Mouse (Mus musculus) lung, postnatal 0 days (tissue): ENCODE measurements around the gene Glis2. TPM values are rescaled to one million over a fixed set of nuclear protein-coding genes. Genes with fewer than 3 reads are reported as not detected.

ENCODE experiments used
- ATAC-seq: fragments of 200-750 bp; cut with Nextera tagmentation; 2 replicates; pipeline ENCODE4 v1.8.0; 2017; ENCODE audit warnings: moderate library complexity
- DNase-seq: peaks from one replicate; pipeline ENCODE4 v3.0.0-alpha.2; 2016; ENCODE audit warnings: low spot score
- H3K27ac ChIP-seq: fragments of 300-500 bp; sonication (generic); 2 replicates; pipeline ENCODE4 v1.5.1; 2014; ENCODE audit warnings: antibody characterized with exemption, mild to moderate bottlenecking, low read length, mixed read lengths
- H3K27me3 ChIP-seq: fragments of 300-500 bp; sonication (generic); replicated peaks from 2 replicates; pipeline ENCODE4 v1.6.1; 2014; ENCODE audit warnings: low read length, mixed read lengths; ENCODE audit not compliant: insufficient read depth
- H3K36me3 ChIP-seq: fragments of 300-500 bp; sonication (generic); 2 replicates; pipeline ENCODE4 v1.6.1; 2014; ENCODE audit warnings: low read length, mixed read lengths; ENCODE audit not compliant: insufficient read depth
- H3K4me1 ChIP-seq: fragments of 300-500 bp; sonication (generic); 2 replicates; pipeline ENCODE4 v1.6.1; 2014; ENCODE audit warnings: antibody characterized with exemption, low read depth, low read length, mixed read lengths; ENCODE audit not compliant: insufficient read depth
- H3K4me2 ChIP-seq: fragments of 300-500 bp; sonication (generic); replicated peaks from 2 replicates; pipeline ENCODE4 v1.6.1; 2014; ENCODE audit warnings: low read depth, mild to moderate bottlenecking, low read length, moderate library complexity, mixed read lengths
- H3K4me3 ChIP-seq: fragments of 300-500 bp; sonication (generic); 2 replicates; pipeline ENCODE4 v1.5.1; 2014; ENCODE audit warnings: low read depth, low read length
- H3K9ac ChIP-seq: fragments of 300-500 bp; sonication (generic); replicated peaks from 2 replicates; pipeline ENCODE4 v1.6.1; 2014; ENCODE audit warnings: low read depth, mild to moderate bottlenecking
- H3K9me3 ChIP-seq: fragments of 300-500 bp; sonication (generic); 2 replicates; pipeline ENCODE4 v1.6.1; 2016; ENCODE audit warnings: low read length, mixed read lengths
- CTCF ChIP-seq: IDR thresholded peaks from 2 replicates; pipeline ENCODE4 v1.5.1; 2016; ENCODE audit warnings: antibody characterized with exemption, mild to moderate bottlenecking
- EP300 ChIP-seq: IDR thresholded peaks from 2 replicates; pipeline ENCODE4 v1.6.1; 2016; ENCODE audit warnings: antibody characterized with exemption, mild to moderate bottlenecking, control low read depth
- WGBS: fragments of 180-500 bp; shearing (Covaris S2); extraction: QIAGEN DNeasy Blood & Tissue Kit; methylation state at CpG from one replicate; pipeline ENCODE4 v1.1.7; 2014; 5-methylcytosine and 5-hydroxymethylcytosine counted together
- polyA plus RNA-seq: library from polyadenylated mRNA; unstranded; fragments of >200 nt; fragmentation: Nextera tagmentation; extraction: Ambion mirVana; gene quantifications from 2 replicates; pipeline ENCODE4 v1.2.1, GENCODE M21; 2015

The Glis2 gene
- polyA plus RNA-seq, 1 experiment from 2014 or later = 20.7 TPM

GRCm38 (mm10) chr16:4627105-4627504, 32.6 kb downstream of the Glis2 start:
- Histone ChIP-seq H3K4me2 (no peak overlapping the region), H3K27me3 (no peaks in the 10 kb centered on the region), H3K36me3 (no peaks in the 10 kb centered on the region), H3K27ac (no peak overlapping the region), H3K9me3 (no peaks in the 10 kb centered on the region), H3K4me1 (peaks cover 7% of the 10 kb centered on the region; the same call in 1 of the 2 replicates), H3K4me3 (no peak overlapping the region), H3K9ac (no peak overlapping the region)
- ATAC-seq = no peak
- TF ChIP-seq EP300 = no peak
- DNase-seq = no peak
- WGBS = 67% methylated on average over 6 of the region's 6 CpGs

- Histone ChIP-seq H3K4me2 (no peak overlapping the region), H3K4me3 (no peak overlapping the region), H3K27me3 (no peaks in the 10 kb centered on the region), H3K9me3 (no peaks in the 10 kb centered on the region), H3K27ac (no peak overlapping the region), H3K36me3 (no peaks in the 10 kb centered on the region), H3K9ac (no peak overlapping the region; the same call in 1 of the 2 replicates), H3K4me1 (peaks cover 2% of the 10 kb centered on the region; the same call in 1 of the 2 replicates)
- ATAC-seq (no peak), DNase-seq (no peak)
- 82% methylated on average over 9 of the region's 9 CpGs for WGBS
- TF ChIP-seq CTCF = no peak
- TF ChIP-seq EP300 = no peak
Observed at GRCm38 (mm10) chr16:4628898-4629419, 34.4 kb downstream of the Glis2 start.

- H3K27ac ChIP-seq = no peak overlapping the region
- no peaks in the 10 kb centered on the region for H3K27me3 ChIP-seq
- WGBS = 19% methylated on average over 6 of the region's 6 CpGs
- H3K4me2 ChIP-seq = no peak overlapping the region
- H3K9ac ChIP-seq = no peak overlapping the region
- no peaks in the 10 kb centered on the region for H3K36me3 ChIP-seq
- DNase-seq = peak; percentile 66
- H3K9me3 ChIP-seq = no peaks in the 10 kb centered on the region
- H3K4me3 ChIP-seq = no peak overlapping the region
- no peaks in the 10 kb centered on the region for H3K4me1 ChIP-seq
- ATAC-seq = peak; percentile 52
- TF ChIP-seq CTCF (peak; percentile 99), EP300 (no peak)
Observed at GRCm38 (mm10) chr16:4629950-4630349, 35.4 kb downstream of the Glis2 start.

GRCm38 (mm10) chr16:4632050-4632449, 37.5 kb downstream of the Glis2 start:
- H3K27me3 ChIP-seq = no peaks in the 10 kb centered on the region
- no peak overlapping the region for H3K4me3 ChIP-seq
- H3K9me3 ChIP-seq = no peaks in the 10 kb centered on the region
- ATAC-seq = peak; percentile 43
- no peaks in the 10 kb centered on the region for H3K36me3 ChIP-seq
- no peak overlapping the region for H3K9ac ChIP-seq
- 41% methylated on average over 7 of the region's 7 CpGs for WGBS
- no peak overlapping the region for H3K4me2 ChIP-seq
- H3K4me1 ChIP-seq = no peaks in the 10 kb centered on the region
- peak; percentile 60 for DNase-seq
- no peak for TF ChIP-seq EP300
- TF ChIP-seq CTCF = peak; percentile 73
- no peak overlapping the region for H3K27ac ChIP-seq

GRCm38 (mm10) chr16:4633661-4634060, 39.1 kb downstream of the Glis2 start:
- Histone ChIP-seq H3K9me3 (no peaks in the 10 kb centered on the region), H3K4me1 (no peaks in the 10 kb centered on the region), H3K4me2 (no peak overlapping the region), H3K4me3 (no peak overlapping the region), H3K36me3 (no peaks in the 10 kb centered on the region), H3K27ac (no peak overlapping the region), H3K9ac (no peak overlapping the region), H3K27me3 (no peaks in the 10 kb centered on the region)
- TF ChIP-seq EP300 (no peak), CTCF (no peak)
- WGBS = 94% methylated on average over 3 of the region's 3 CpGs
- DNase-seq (no peak), ATAC-seq (no peak)

- no peak overlapping the region for H3K4me2 ChIP-seq
- no peak overlapping the region for H3K27ac ChIP-seq
- WGBS = 83% methylated on average over 9 of the region's 9 CpGs
- no peaks in the 10 kb centered on the region for H3K27me3 ChIP-seq
- no peak for DNase-seq
- no peak overlapping the region for H3K4me3 ChIP-seq
- ATAC-seq = no peak
- no peaks in the 10 kb centered on the region for H3K36me3 ChIP-seq
- TF ChIP-seq EP300 (no peak), CTCF (no peak)
- H3K4me1 ChIP-seq = no peaks in the 10 kb centered on the region
- no peak overlapping the region for H3K9ac ChIP-seq
- H3K9me3 ChIP-seq = no peaks in the 10 kb centered on the region
Observed at GRCm38 (mm10) chr16:4634681-4635080, 40.2 kb downstream of the Glis2 start.

GRCm38 (mm10) chr16:4635760-4636159, 41.2 kb downstream of the Glis2 start:
- no peak for TF ChIP-seq CTCF
- TF ChIP-seq EP300 = no peak
- Histone ChIP-seq H3K36me3 (no peaks in the 10 kb centered on the region), H3K9me3 (no peaks in the 10 kb centered on the region), H3K4me1 (peaks cover 2% of the 10 kb centered on the region; the same call in 1 of the 2 replicates), H3K4me2 (no peak overlapping the region), H3K27ac (no peak overlapping the region), H3K9ac (no peak overlapping the region), H3K4me3 (no peak overlapping the region), H3K27me3 (no peaks in the 10 kb centered on the region)
- DNase-seq (no peak), ATAC-seq (no peak)
- WGBS = 40% methylated on average over 4 of the region's 4 CpGs
